Mouse (Mus musculus): ENCODE measurements around the gene St3gal6.
"Not testable (repeated sequence)": the region's sequence is repeated elsewhere in the genome, so short reads cannot be mapped to it uniquely, and the experiment has no call there.

St3gal6 gene

GRCm38 (mm10) chr16:58476363-58476762, 47.7 kb downstream of the St3gal6 start:
- DNase-seq (ENCODE audit: low read depth, low spot score), result no peak

GRCm38 (mm10) chr16:58475544-58476154, 48.4 kb downstream of the St3gal6 start:
- no peak for DNase-seq (ENCODE audit: low read depth, low spot score)

GRCm38 (mm10) chr16:58474875-58475274, 49.2 kb downstream of the St3gal6 start:
- no peak for DNase-seq (ENCODE audit: low read depth, low spot score)

- no peak for DNase-seq (ENCODE audit: low read depth, low spot score)
Observed at GRCm38 (mm10) chr16:58470841-58471240, 53.2 kb downstream of the St3gal6 start.

GRCm38 (mm10) chr16:58470061-58470460, 54.0 kb downstream of the St3gal6 start:
- DNase-seq (ENCODE audit: low read depth, low spot score), result no peak

GRCm38 (mm10) chr16:58465412-58465811, 58.6 kb downstream of the St3gal6 start:
- no peak for DNase-seq (ENCODE audit: low read depth, low spot score)

- no peak for DNase-seq (ENCODE audit: low read depth, low spot score)
Observed at GRCm38 (mm10) chr16:58464051-58464450, 60.0 kb downstream of the St3gal6 start.

GRCm38 (mm10) chr16:58462519-58462918, 61.5 kb downstream of the St3gal6 start:
- DNase-seq (ENCODE audit: low read depth, low spot score), result no peak

- no peak for DNase-seq (ENCODE audit: low read depth, low spot score)
Observed at GRCm38 (mm10) chr16:58461856-58462518, 62.1 kb downstream of the St3gal6 start.

- DNase-seq (ENCODE audit: low read depth, low spot score), result no peak
Observed at GRCm38 (mm10) chr16:58460386-58460785, 63.7 kb downstream of the St3gal6 start.

- DNase-seq (ENCODE audit: low read depth, low spot score), result not testable (repeated sequence)
Observed at GRCm38 (mm10) chr16:58459966-58460365, 64.1 kb downstream of the St3gal6 start.

GRCm38 (mm10) chr16:58456991-58457390, 67.1 kb downstream of the St3gal6 start:
- DNase-seq (ENCODE audit: low read depth, low spot score), result no peak

- DNase-seq (ENCODE audit: low read depth, low spot score), result no peak
Observed at GRCm38 (mm10) chr16:58456445-58456844, 67.6 kb downstream of the St3gal6 start.

GRCm38 (mm10) chr16:58455118-58455517, 68.9 kb downstream of the St3gal6 start:
- no peak for DNase-seq (ENCODE audit: low read depth, low spot score)

GRCm38 (mm10) chr16:58454617-58455016, 69.4 kb downstream of the St3gal6 start:
- DNase-seq (ENCODE audit: low read depth, low spot score), result peak; percentile 75

- no peak for DNase-seq (ENCODE audit: low read depth, low spot score)
Observed at GRCm38 (mm10) chr16:58453820-58454219, 70.2 kb downstream of the St3gal6 start.

- DNase-seq (ENCODE audit: low read depth, low spot score), result no peak
Observed at GRCm38 (mm10) chr16:58453138-58453537, 70.9 kb downstream of the St3gal6 start.

GRCm38 (mm10) chr16:58451647-58452046, 72.4 kb downstream of the St3gal6 start:
- no peak for DNase-seq (ENCODE audit: low read depth, low spot score)

GRCm38 (mm10) chr16:58450648-58451047, 73.4 kb downstream of the St3gal6 start:
- no peak for DNase-seq (ENCODE audit: low read depth, low spot score)

GRCm38 (mm10) chr16:58449073-58449472, 75.0 kb downstream of the St3gal6 start:
- no peak for DNase-seq (ENCODE audit: low read depth, low spot score)

GRCm38 (mm10) chr16:58446281-58447259, 77.5 kb downstream of the St3gal6 start:
- no peak for DNase-seq (ENCODE audit: low read depth, low spot score)

GRCm38 (mm10) chr16:58444735-58445134, 79.3 kb downstream of the St3gal6 start:
- no peak for DNase-seq (ENCODE audit: low read depth, low spot score)
